ENCODE assay signal across 20 mouse cellular contexts in the genomic region with DNA sequence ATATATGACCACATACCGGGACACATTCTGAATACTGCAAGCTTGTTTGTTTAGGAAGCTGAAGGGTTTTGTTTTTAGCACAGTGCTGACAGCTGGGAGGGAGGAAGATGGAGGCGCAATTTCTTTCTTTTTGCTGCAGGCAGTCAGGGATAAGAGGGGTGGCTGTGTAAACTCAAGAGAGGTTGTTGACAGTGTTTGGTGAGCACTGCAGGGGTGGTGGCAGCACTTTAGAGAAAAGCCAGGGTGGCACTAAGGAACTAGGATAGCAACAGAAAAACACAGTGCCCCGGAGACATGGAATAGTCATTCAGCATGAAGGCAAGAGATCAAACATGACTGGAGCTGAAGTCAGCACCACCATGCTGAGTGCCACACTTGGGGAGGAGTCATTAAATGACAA. TPM values are rescaled to one million over a fixed set of nuclear protein-coding genes. Genes with fewer than 3 reads are reported as not detected.
DNase-seq lines count a peak whose midpoint lies in the region; ATAC-seq lines count a peak whose summit lies in the region.
"Had no signal": no experiment of that assay in that cellular context is flagged by ENCODE, and none has a peak within 500 bp of the region (broad histone marks: within the 10 kb centered on the region; RNA-seq: fewer than 3 reads in every experiment).

No protein-coding gene starts in this region.

- peaks cover 16% of the 10 kb centered on the region for H3K4me1 ChIP-seq in heart, embryonic 13.5 days
- 0 out of 2 replicates have a peak, but pooled peaks cover 5% of the 10 kb centered on the region for H3K4me1 ChIP-seq in midbrain, embryonic 15.5 days
- no peaks in the 10 kb centered on the region for H3K4me1 ChIP-seq in midbrain, embryonic 10.5 days
- peaks cover 3% of the 10 kb centered on the region; the same call in 1 of the 2 replicates for H3K4me1 ChIP-seq in heart, embryonic 16.5 days (ENCODE audit: control insufficient read depth, insufficient read depth, low read length)
- H3K4me1 ChIP-seq: hindbrain, embryonic 12.5 days; liver, embryonic 12.5 days; neural tube, embryonic 15.5 days had no signal

- DNase-seq in heart, adult 18-20 months = no peak
- DNase-seq in midbrain, embryonic 10.5 days (ENCODE audit: low spot score) = no peak
- DNase-seq in telencephalon, adult 2 months (ENCODE audit: low read depth, low spot score) = peak; percentile 27
- DNase-seq in ovary, postnatal 10 days (ENCODE audit: low spot score) = no peak
- DNase-seq: adrenal gland, postnatal 10 days; cerebellum, adult 9-11 months; gastrocnemius, adult 2 months; lung, postnatal 36 days; thymus, adult 18-20 months had no signal

- no peaks in the 10 kb centered on the region for H3K36me3 ChIP-seq in heart, embryonic 13.5 days
- H3K36me3 ChIP-seq in midbrain, embryonic 15.5 days (replicated peaks) = no peaks in the 10 kb centered on the region
- no peaks in the 10 kb centered on the region for H3K36me3 ChIP-seq in midbrain, embryonic 10.5 days
- H3K36me3 ChIP-seq in heart, embryonic 16.5 days (ENCODE audit: control insufficient read depth, insufficient read depth) = no peaks in the 10 kb centered on the region
- H3K36me3 ChIP-seq: hindbrain, embryonic 12.5 days; liver, embryonic 12.5 days; neural tube, embryonic 15.5 days had no signal

- H3K9me3 ChIP-seq in heart, embryonic 13.5 days = peaks cover 6% of the 10 kb centered on the region
- H3K9me3 ChIP-seq in midbrain, embryonic 15.5 days = no peaks in the 10 kb centered on the region
- no peaks in the 10 kb centered on the region; the same call in 1 of the 2 replicates for H3K9me3 ChIP-seq in midbrain, embryonic 10.5 days (replicated peaks)
- H3K9me3 ChIP-seq in heart, embryonic 16.5 days (replicated peaks; ENCODE audit: control insufficient read depth, low read length) = peaks cover 10% of the 10 kb centered on the region
- H3K9me3 ChIP-seq: neural tube, embryonic 15.5 days had no signal

- H3K27ac ChIP-seq in heart, embryonic 13.5 days (replicated peaks) = peak overlapping the region; percentile 29; the same call in 1 of the 2 replicates
- H3K27ac ChIP-seq in midbrain, embryonic 15.5 days = no peak overlapping the region
- no peak overlapping the region for H3K27ac ChIP-seq in midbrain, embryonic 10.5 days (replicated peaks)
- no peak overlapping the region for H3K27ac ChIP-seq in heart, embryonic 16.5 days (ENCODE audit: low read length)
- H3K27ac ChIP-seq: gastrocnemius, adult 2 months; hindbrain, embryonic 12.5 days; liver, embryonic 12.5 days; neural tube, embryonic 15.5 days had no signal

- H3K4me2 ChIP-seq in heart, embryonic 13.5 days = peak overlapping the region; percentile 18
- no peak overlapping the region for H3K4me2 ChIP-seq in midbrain, embryonic 15.5 days
- H3K4me2 ChIP-seq in heart, embryonic 16.5 days (ENCODE audit: low read depth, low read length) = no peak overlapping the region
- H3K4me2 ChIP-seq: hindbrain, embryonic 12.5 days; liver, embryonic 12.5 days; neural tube, embryonic 15.5 days had no signal

- ATAC-seq in heart, embryonic 13.5 days (ENCODE audit: extremely low read depth, insufficient number of reproducible peaks, low FRiP score, low TSS enrichment) = peak; percentile 61; the same call in 1 of the 2 replicates
- ATAC-seq in midbrain, embryonic 15.5 days (replicated peaks) = peak; percentile 66
- peak; percentile 91 for ATAC-seq in heart, embryonic 16.5 days (replicated peaks; ENCODE audit: extremely low read depth, insufficient read depth, low FRiP score)
- ATAC-seq: intestine, embryonic 16.5 days; liver, embryonic 12.5 days had no signal

- H3K27me3 ChIP-seq in heart, embryonic 13.5 days (replicated peaks) = no peaks in the 10 kb centered on the region
- H3K27me3 ChIP-seq in midbrain, embryonic 15.5 days (replicated peaks) = no peaks in the 10 kb centered on the region
- H3K27me3 ChIP-seq in midbrain, embryonic 10.5 days (ENCODE audit: low read depth, poor library complexity, severe bottlenecking) = no peaks in the 10 kb centered on the region
- H3K27me3 ChIP-seq in heart, embryonic 16.5 days (ENCODE audit: control insufficient read depth, insufficient read depth, low read length) = no peaks in the 10 kb centered on the region
- H3K27me3 ChIP-seq: hindbrain, embryonic 12.5 days; liver, embryonic 12.5 days; neural tube, embryonic 15.5 days had no signal

- H3K9ac ChIP-seq in heart, embryonic 13.5 days = no peak overlapping the region
- H3K9ac ChIP-seq in midbrain, embryonic 15.5 days = no peak overlapping the region
- H3K9ac ChIP-seq in heart, embryonic 16.5 days (ENCODE audit: low read length) = no peak overlapping the region
- H3K9ac ChIP-seq: hindbrain, embryonic 12.5 days; liver, embryonic 12.5 days; neural tube, embryonic 15.5 days had no signal

- H3K4me3 ChIP-seq in heart, embryonic 13.5 days = no peak overlapping the region
- H3K4me3 ChIP-seq in midbrain, embryonic 15.5 days = no peak overlapping the region
- no peak overlapping the region for H3K4me3 ChIP-seq in midbrain, embryonic 10.5 days
- no peak overlapping the region for H3K4me3 ChIP-seq in heart, embryonic 16.5 days (ENCODE audit: low read length)
- H3K4me3 ChIP-seq: erythroblast, embryonic 14.5 days; gastrocnemius, adult 2 months; hindbrain, embryonic 12.5 days; liver, embryonic 12.5 days; neural tube, embryonic 15.5 days had no signal

- WGBS in heart, embryonic 13.5 days = 6% methylated on average over 3 of the region's 3 CpGs
- 49% methylated on average over 3 of the region's 3 CpGs for WGBS in midbrain, embryonic 15.5 days
- 57% methylated on average over 3 of the region's 3 CpGs for WGBS in midbrain, embryonic 10.5 days
- WGBS in heart, embryonic 16.5 days = 10% methylated on average over 3 of the region's 3 CpGs

RNA-seq across cellular contexts. Expression of a gene that starts 51.9 kb away (rescaled TPM):
- 0.11 TPM in 1 of 2 replicates, not detected in the other for polyA plus RNA-seq in heart, embryonic 13.5 days (2015; fragmentation: Nextera tagmentation; extraction: Ambion mirVana)
- not detected for total RNA-seq in heart, adult 18-20 months (2021)
- polyA plus RNA-seq in midbrain, embryonic 15.5 days (2015; fragmentation: Nextera tagmentation; extraction: Ambion mirVana) = not detected in 2 replicates
- polyA plus RNA-seq in midbrain, embryonic 10.5 days (2016; fragmentation: Nextera tagmentation; extraction: Ambion mirVana) = not detected in 2 replicates
- 0.11 TPM in 1 of 2 replicates, not detected in the other for polyA plus RNA-seq in heart, embryonic 16.5 days (2015; fragmentation: Nextera tagmentation; extraction: Ambion mirVana)
- total RNA-seq: adrenal gland, postnatal 10 days; gastrocnemius, adult 2 months; left cerebral cortex, adult 18-20 months; MEL had no signal
- polyA plus RNA-seq: erythroblast, embryonic 14.5 days; hindbrain, embryonic 12.5 days; large intestine, adult 2 months; liver, embryonic 12.5 days; neural tube, embryonic 15.5 days had no signal
